Mouse (Mus musculus) Patski (cell line): Measurements from ENCODE around the gene Hhatl. TPM values are rescaled to one million over a fixed set of nuclear protein-coding genes. Genes with fewer than 3 reads are reported as not detected.

Experiments
- ATAC-seq: fragments of 100-300 bp; one replicate; pipeline ENCODE4 v1.8.0; 2021
- CTCF ChIA-PET: fragments of 350-600 bp; sonication (Branson Sonifier 250); formaldehyde crosslinking; loops from one replicate; lab custom pipeline; 2022; ENCODE audit warnings: inconsistent platforms; lab: Charles Lee
- POLR2A ChIA-PET: fragments of 350-600 bp; sonication (Branson Sonifier 250); formaldehyde crosslinking; loops from one replicate; lab custom pipeline; 2022; ENCODE audit warnings: antibody characterized with exemption, inconsistent platforms; lab: Charles Lee
- DNase-seq: peaks from one replicate; pipeline ENCODE4 v3.0.0-alpha.2; 2011; ENCODE audit warnings: low read depth, low spot score
- H3K27me3 ChIP-seq: fragments of 371-371 bp; one replicate; pipeline ENCODE4 v1.5.1; 2021
- CTCF ChIP-seq: fragments of 100-300 bp; IDR thresholded peaks from one replicate; pipeline ENCODE4 v1.5.1; 2021
- in situ Hi-C: fragments of 300-500 bp; cut with MboI; formaldehyde crosslinking; loops from 3 replicates; pipeline ENCODE4 v1.11.1; 2018; ENCODE audit warnings: low pct_unique_long_range_greater_than_20kb, mixed read lengths
- polyA plus RNA-seq: library from polyadenylated mRNA; unstranded; gene quantifications from one replicate; pipeline ENCODE4 v1.2.3, GENCODE M21; 2021

The Hhatl gene
- polyA plus RNA-seq, 1 experiment from 2014 or later: not detected

DNA sequence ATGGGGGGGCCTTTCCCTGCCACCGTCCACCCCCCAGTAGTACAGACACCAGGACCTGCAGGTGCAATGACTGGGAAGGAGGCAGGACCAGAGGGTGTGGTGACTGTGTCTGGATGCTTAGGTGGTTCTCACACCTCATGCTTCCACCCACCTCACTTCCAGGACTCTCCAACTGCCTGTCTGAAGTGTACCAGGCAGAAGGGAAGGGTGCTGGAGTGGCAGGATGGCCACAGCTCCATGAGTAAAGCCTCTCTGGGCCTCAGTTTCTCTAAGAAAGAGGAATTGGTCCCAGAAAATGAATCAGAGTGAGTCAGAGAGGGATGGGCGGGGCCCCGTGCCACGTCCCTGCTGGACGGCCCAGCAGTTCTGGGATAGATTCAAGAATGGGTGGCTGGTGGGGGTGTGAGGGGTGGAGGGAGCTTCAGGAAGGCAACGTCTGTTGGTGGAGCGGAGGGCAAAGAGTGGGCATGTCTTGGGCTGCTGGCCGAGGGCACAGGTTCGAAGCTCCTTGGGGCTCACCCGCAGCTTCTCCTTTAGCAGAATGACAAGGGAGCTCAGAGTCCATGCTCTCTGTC is 31.1 kb downstream of the Hhatl start:
- CTCF ChIA-PET: interaction anchor here (2.7 kb wide), 1 partner anchor 69 kb away, joined by 7 read pairs; no protein-coding TSS in a partner anchor
- ATAC-seq: no peak
- no peak for TF ChIP-seq CTCF
- POLR2A ChIA-PET: interaction anchor here (1.0 to 1.8 kb wide), 2 partner anchors 41 to 69 kb away, joined by 3 to 5 read pairs; no protein-coding TSS in a partner anchor
- DNase-seq: no peak
- in situ Hi-C loops: no loop called here
- H3K27me3 ChIP-seq: no peaks in the 10 kb centered on the region

DNA sequence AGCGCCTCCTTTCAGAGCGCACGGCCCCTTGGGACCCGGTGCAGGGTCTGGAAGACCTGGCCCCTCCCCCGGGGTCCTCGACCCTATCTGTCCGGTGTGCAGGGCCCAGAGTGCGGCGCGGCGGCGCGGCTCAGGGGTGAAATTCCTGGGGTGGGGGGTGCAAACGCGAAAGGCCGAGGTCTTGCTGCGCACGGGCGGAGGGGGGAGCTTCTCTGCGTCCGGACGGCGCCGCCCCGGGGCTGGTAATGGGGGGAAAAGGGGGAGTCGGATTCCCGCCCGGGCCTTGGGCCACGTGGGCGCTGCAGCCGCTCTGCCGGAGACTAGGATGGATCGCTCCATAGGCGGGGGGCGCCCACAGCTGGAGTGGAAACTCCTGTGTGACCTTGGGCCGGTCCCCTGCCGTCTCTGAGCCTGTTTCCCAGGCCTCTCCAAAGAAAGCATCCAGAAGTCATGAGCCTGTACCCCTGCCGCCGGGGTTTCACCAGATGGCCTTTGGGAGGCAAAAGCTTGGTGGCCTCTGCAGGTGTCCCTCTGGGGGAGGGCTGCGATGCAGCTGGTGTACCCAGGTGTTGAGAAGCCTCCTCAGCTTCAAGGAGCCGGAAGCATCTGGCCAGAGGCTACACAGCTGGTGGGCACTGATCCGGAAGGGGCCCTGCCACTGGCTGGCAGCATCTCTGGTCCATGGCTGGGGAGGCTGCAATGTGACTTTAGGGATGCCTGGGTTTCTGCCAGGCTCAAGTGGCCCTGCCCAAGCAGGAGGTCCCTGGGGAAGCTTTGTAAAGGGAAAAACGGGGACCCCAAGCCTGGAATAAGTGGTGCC is 31.8 kb downstream of the Hhatl start:
- no peaks in the 10 kb centered on the region for H3K27me3 ChIP-seq
- ChIA-PET POLR2A (interaction anchor here (1.0 to 2.5 kb wide), 6 partner anchors 10 to 69 kb away, joined by 3 to 6 read pairs (median 4); no protein-coding TSS in a partner anchor), CTCF (interaction anchor here (1.4 to 2.7 kb wide), 3 partner anchors 63 to 91 kb away, joined by 3 to 7 read pairs (median 5); no protein-coding TSS in a partner anchor)
- DNase-seq (no peak), ATAC-seq (peak; percentile 51)
- no peak for TF ChIP-seq CTCF
- in situ Hi-C loops: no loop called here

DNA sequence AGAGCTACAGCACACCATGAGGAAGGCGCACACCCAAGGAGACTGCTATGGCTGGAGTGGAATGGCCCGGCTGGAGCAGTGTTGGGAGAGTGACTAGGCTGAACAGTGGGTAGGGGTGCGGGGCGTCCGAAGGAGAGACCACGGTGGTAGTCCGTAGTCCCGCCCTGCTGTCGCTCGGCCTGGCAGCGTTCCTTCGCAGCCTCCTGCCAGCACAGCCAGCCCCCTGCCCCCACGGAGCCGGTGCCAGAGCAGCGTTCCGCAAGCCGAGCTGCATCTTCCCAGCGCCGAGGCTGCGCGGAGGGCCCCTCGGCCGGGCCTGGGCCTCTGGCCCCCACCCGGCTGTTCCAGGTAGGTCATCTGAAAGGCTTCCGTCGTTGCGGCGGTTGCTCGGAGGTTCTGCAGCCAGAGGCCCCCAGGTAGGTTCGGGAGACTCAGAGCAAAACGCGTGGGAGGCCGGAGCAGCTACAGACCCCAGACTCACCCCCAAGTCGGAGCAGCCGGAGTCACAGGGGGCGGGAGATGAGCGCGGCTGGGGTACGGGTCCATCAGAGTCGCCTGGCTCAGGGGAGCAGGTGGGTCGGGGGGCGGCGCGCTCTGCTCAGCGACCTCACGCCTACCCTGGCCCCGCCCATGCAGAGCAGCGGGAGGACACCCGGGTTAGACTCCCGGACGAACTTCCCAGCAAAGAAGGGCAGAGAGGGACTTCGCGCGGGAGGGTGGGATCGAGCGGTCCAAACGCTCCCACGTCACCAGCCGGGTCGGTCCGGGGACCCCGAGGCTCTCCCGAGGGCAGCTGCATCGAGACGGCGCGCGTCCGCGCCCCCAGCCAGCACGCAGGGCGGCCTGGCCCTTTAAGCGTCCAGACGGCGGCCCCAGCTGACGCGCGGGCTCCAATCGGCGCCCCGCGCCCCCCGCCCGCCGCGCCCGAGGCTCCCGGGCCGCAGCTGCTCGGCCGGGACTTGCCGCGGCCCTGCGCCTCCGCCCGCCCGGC is 32.9 kb downstream of the Hhatl start, which contains the start of gene Zfp651:
Gene Zfp651, plus strand, starts transcription at position 240 of the 991 bp plus-strand sequence.
- in situ Hi-C loops: no loop called here
- ATAC-seq (peak; percentile 48), DNase-seq (no peak)
- TF ChIP-seq CTCF: no peak
- POLR2A ChIA-PET: interaction anchor here (1.0 to 2.5 kb wide), 6 partner anchors 8 to 71 kb away, joined by 3 to 6 read pairs (median 4); no protein-coding TSS in a partner anchor
- CTCF ChIA-PET: interaction anchor here (1.4 to 2.7 kb wide), 3 partner anchors 62 to 90 kb away, joined by 3 to 7 read pairs (median 5); no protein-coding TSS in a partner anchor
- H3K27me3 ChIP-seq: no peaks in the 10 kb centered on the region

DNA sequence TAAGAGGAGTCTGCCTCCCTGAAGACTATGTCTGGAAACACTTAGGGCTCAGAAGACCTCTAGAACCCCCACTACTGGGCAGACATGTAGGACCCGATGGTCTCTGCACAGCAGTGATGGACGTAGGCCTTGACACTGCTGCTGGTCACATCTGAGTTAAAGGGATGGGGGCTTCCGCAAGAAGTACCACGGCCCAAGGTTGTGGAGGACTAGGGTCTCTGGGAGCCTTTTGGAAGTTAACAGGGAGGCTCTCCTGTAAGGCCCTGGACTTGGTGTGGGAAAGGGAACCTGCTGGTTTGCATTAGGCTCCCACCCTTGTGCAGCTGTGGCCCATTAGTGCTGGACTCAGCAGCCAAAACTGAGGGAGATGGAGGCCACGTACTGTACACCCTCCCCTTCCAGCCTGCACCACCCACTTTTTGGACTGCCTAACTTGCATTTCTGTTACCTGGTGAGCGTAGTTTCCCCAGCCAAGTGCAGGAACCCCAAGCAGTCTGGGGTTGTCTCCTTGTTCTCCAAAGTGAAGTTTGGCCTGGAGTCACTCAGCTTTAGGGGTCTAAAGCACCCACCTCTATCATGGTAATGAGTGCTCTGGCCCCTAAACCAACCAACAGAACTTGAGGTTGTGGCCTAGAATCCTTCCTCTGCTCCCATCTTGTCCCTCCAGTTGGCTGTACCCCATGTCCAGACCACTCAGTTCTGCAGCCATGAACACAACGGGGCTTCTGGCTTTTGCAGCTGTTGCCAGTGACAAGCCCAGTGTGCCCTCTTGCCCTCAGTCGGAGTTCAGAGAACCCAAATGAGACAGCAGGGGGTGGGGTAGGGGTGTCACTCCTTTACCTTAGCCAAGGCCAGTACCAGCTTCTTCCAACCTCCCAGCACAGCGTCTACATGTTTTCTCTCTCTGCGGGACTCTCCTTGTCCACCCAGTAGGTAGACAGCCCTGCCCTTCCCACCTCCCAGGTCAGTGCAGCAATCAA is 34.2 kb downstream of the Hhatl start:
- no peak for DNase-seq
- in situ Hi-C loops: no loop called here
- CTCF ChIA-PET: no interaction called here
- H3K27me3 ChIP-seq: no peaks in the 10 kb centered on the region
- no peak for TF ChIP-seq CTCF
- POLR2A ChIA-PET: interaction anchor here (1.4 to 2.5 kb wide), 3 partner anchors 8 to 54 kb away, joined by 3 to 6 read pairs (median 5); no protein-coding TSS in a partner anchor
- no peak for ATAC-seq

DNA sequence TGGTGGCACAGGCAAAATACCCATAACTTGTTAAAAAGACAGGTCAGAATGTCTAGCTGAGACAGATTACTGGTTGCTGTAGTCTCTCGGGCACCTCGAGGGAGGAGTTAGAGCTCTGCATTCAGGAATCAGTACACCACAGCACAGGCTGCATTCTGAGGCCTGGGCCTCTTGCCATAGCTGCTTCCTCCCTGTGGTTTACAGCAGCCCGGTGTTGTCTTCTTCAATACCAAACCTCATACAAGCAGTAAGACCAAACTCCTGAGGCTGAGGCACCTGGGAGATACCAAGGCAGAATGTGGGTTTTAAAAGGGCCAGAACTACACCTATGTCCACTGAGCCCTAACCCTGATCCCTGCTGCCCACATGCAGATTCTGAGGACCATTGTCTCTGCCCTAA is 34.9 kb downstream of the Hhatl start:
- in situ Hi-C loops: no loop called here
- DNase-seq: no peak
- TF ChIP-seq CTCF: no peak

DNA sequence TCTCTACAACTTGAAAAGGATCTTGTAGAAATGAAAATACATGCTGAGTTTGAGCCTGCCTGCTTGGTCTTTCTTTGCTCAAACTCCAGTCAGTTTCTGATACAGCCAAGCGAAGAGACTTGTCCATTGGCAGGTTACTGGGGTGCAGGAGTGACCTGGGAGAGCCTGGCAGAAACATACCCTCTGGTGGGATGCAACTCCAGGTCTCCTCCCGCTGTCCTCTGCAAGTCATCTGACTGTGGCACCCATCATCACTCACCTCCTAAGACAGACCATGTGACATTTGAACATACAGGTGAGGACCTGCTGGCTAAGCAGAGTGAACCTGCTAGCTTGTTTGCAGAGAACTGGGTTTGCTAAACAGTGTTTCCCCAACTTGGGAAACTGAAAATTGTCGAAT is 35.5 kb downstream of the Hhatl start:
- ChIA-PET POLR2A (no interaction called here), CTCF (no interaction called here)
- DNase-seq: no peak
- no peak for TF ChIP-seq CTCF
- H3K27me3 ChIP-seq: no peaks in the 10 kb centered on the region
- ATAC-seq: no peak
- in situ Hi-C loops: no loop called here

More for the DNA sequence above, 34.9 kb downstream of the Hhatl start:
- ATAC-seq: no peak
- CTCF ChIA-PET: no interaction called here
- no peaks in the 10 kb centered on the region for H3K27me3 ChIP-seq
- POLR2A ChIA-PET: no interaction called here

DNA sequence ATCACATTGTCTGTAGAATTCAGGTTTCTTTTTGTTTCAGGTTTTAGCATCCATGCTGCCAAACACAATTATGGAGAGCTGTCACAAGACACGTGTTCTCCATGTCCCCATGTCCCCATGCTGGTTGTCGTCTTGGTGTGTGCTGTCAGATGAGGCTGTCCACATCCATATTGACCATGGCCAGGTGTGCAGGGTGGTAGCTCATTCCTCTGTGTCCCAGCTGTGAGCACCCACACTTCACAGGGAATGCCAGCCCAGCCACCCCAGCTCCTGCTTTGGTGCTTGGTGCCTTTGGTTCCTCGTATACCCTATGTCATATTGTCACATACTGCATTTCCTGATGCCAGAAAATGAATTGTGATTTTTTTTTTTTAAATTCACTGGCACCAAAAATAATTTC is 37.7 kb downstream of the Hhatl start:
- DNase-seq (no peak), ATAC-seq (no peak)
- no peak for TF ChIP-seq CTCF
- POLR2A ChIA-PET: no interaction called here
- in situ Hi-C loops: no loop called here
- CTCF ChIA-PET: interaction anchor here (0.6 to 0.8 kb wide), 3 partner anchors 24 to 149 kb away, joined by 3 read pairs; no protein-coding TSS in a partner anchor
- no peaks in the 10 kb centered on the region for H3K27me3 ChIP-seq

DNA sequence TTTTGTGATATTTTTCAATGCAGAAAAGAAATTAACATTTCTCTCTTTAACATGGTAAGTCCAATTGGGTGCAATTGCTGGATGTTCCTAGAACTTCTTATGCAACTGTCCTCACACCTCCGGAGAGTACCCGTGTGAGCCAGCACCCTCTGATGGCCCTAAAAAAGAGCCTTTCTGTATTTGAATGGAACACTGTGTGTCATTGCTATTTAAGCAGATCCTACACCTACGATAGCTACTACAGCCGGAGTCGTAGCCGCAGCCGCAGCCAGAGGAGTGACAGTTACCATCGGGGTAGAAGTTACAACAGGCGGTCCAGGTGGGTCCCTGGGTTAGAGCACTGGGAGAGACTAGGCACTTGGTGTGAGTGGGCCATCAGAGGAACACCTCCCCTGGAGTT is 39.5 kb downstream of the Hhatl start:
- TF ChIP-seq CTCF: no peak
- H3K27me3 ChIP-seq: no peaks in the 10 kb centered on the region
- CTCF ChIA-PET: interaction anchor here (0.8 to 1.1 kb wide), 2 partner anchors 11 to 24 kb away, joined by 3 to 4 read pairs; no protein-coding TSS in a partner anchor
- ATAC-seq (no peak), DNase-seq (no peak)
- POLR2A ChIA-PET: interaction anchor here (1.0 kb wide), 1 partner anchor 15 kb away, joined by 3 read pairs; no protein-coding TSS in a partner anchor
- in situ Hi-C loops: no loop called here

DNA sequence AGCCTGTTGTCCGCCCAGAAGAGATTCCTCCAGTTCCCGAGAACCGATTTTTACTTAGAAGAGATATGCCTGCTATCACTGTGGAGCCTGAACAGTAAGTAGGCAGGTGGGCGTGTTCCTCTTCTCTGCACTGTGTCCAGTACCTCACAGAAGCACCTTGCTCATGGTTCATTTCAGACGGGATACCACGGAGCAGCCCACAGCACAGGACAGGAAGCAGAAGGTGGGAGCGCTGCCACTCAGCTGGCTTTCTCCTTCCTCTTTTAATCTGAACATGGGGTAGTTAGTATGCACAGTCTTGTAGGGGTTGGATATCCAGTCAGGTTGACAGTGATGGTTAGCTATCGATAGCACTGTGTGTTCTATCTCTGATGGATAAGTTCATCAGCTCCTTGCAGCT is 48.3 kb downstream of the Hhatl start:
- ATAC-seq (no peak), DNase-seq (no peak)
- H3K27me3 ChIP-seq: no peaks in the 10 kb centered on the region
- ChIA-PET POLR2A (no interaction called here), CTCF (no interaction called here)
- in situ Hi-C loops: no loop called here
- TF ChIP-seq CTCF: no peak
